ENCODE assay signal across 8 mouse cellular contexts in genomic region chr13:55011981-55012478, GRCm38 (mm10). TPM values are rescaled to one million over a fixed set of nuclear protein-coding genes. Genes with fewer than 3 reads are reported as not detected.
DNase-seq lines count a peak whose midpoint lies in the region; ATAC-seq and TF ChIP-seq lines count a peak whose summit lies in the region.

No protein-coding gene starts in this region.

- peaks cover 94% of the 10 kb centered on the region for H3K27me3 ChIP-seq in hindbrain, embryonic 10.5 days (ENCODE audit: insufficient read depth, poor library complexity, severe bottlenecking)
- H3K27me3 ChIP-seq in neural tube, embryonic 11.5 days (ENCODE audit: control insufficient read depth, insufficient read depth, low read length): no peaks in the 10 kb centered on the region

- no peaks in the 10 kb centered on the region for H3K36me3 ChIP-seq in hindbrain, embryonic 10.5 days
- H3K36me3 ChIP-seq in neural tube, embryonic 11.5 days (ENCODE audit: control insufficient read depth, insufficient read depth, low read length): no peaks in the 10 kb centered on the region

- TF ChIP-seq POLR2A in cortical plate, adult 2 months (IDR thresholded peaks at IDR 0.05; ENCODE audit: extremely low read depth, insufficient read depth, low read length): no peak

- H3K9me3 ChIP-seq in hindbrain, embryonic 10.5 days: no peaks in the 10 kb centered on the region
- no peaks in the 10 kb centered on the region for H3K9me3 ChIP-seq in neural tube, embryonic 11.5 days (ENCODE audit: control insufficient read depth, low read length)

- ATAC-seq in neural tube, embryonic 11.5 days (ENCODE audit: insufficient read depth, low FRiP score, low TSS enrichment): peak; percentile 33; the same call in 1 of the 2 replicates

- intact Hi-C loops in left cerebral cortex, postnatal 4 days (cut with DNase I): no loop called here
- intact Hi-C loops in left cerebral cortex, postnatal 25 days (cut with DNase I): no loop called here

- 4% methylated on average over 14 of the region's 14 CpGs for WGBS in hindbrain, embryonic 10.5 days
- WGBS in neural tube, embryonic 11.5 days: 3% methylated on average over 14 of the region's 14 CpGs

- DNase-seq in left cerebral cortex, postnatal 4 days: peak; percentile 41
- DNase-seq in left cerebral cortex, adult 9 months (ENCODE audit: low spot score in 2 of 2): no peak
- DNase-seq in hindbrain, embryonic 10.5 days (ENCODE audit: low spot score): no peak
- DNase-seq in neural tube, embryonic 11.5 days (ENCODE audit: low spot score): no peak
- DNase-seq in layer of hippocampus, adult 11-12 months (ENCODE audit: low spot score): no peak
- DNase-seq in left cerebral cortex, postnatal 25 days (ENCODE audit: low spot score in 2 of 2): no peak
- DNase-seq in thymus, adult 18-20 months: no peak

- H3K4me2 ChIP-seq in neural tube, embryonic 11.5 days (ENCODE audit: low read depth): peak overlapping the region; percentile 19; the same call in 1 of the 2 replicates

- H3K9ac ChIP-seq in neural tube, embryonic 11.5 days (ENCODE audit: low read length): no peak overlapping the region; the same call in 1 of the 2 replicates

- no peak overlapping the region for H3K4me3 ChIP-seq in cortical plate, adult 2 months (ENCODE audit: insufficient read depth, low read length)
- H3K4me3 ChIP-seq in hindbrain, embryonic 10.5 days: peak overlapping the region; percentile 1; the same call in 1 of the 2 replicates
- H3K4me3 ChIP-seq in neural tube, embryonic 11.5 days (ENCODE audit: low read depth, low read length): no peak overlapping the region

- no peak overlapping the region for H3K27ac ChIP-seq in cortical plate, adult 2 months (ENCODE audit: insufficient read depth, low read length)
- H3K27ac ChIP-seq in hindbrain, embryonic 10.5 days: peak overlapping the region; percentile 8; the same call in 1 of the 2 replicates
- no peak overlapping the region for H3K27ac ChIP-seq in neural tube, embryonic 11.5 days (ENCODE audit: low read depth, low read length)

- TF ChIP-seq CTCF in cortical plate, adult 2 months (IDR thresholded peaks at IDR 0.05; ENCODE audit: extremely low read depth, insufficient read depth, low read length): 0 out of 2 replicates have a peak, but pooled peaks have one; percentile 16

- H3K4me1 ChIP-seq in cortical plate, adult 2 months (ENCODE audit: control insufficient read depth, insufficient read depth, low read length): peaks cover 2% of the 10 kb centered on the region; the same call in 1 of the 2 replicates
- H3K4me1 ChIP-seq in hindbrain, embryonic 10.5 days (replicated peaks): peaks cover 74% of the 10 kb centered on the region
- peaks cover 26% of the 10 kb centered on the region for H3K4me1 ChIP-seq in neural tube, embryonic 11.5 days (ENCODE audit: control insufficient read depth, insufficient read depth, low read length)

RNA-seq across cellular contexts. Expression of gene Hk3, which starts 9.2 kb away (rescaled TPM):
- 1 to 10 TPM; 1.1 to 1.3 TPM for total RNA-seq in left cerebral cortex, postnatal 4 days (2021)
- polyA plus RNA-seq in cortical plate, adult 2 months (2012; rRNA removed): 1.9 TPM in 2 replicates
- polyA plus RNA-seq in hindbrain, embryonic 10.5 days (2016; fragmentation: Nextera tagmentation; extraction: Ambion mirVana): 0.55 and 0.85 TPM in 2 replicates
- 1.1 and 1.5 TPM in 2 replicates for polyA plus RNA-seq in neural tube, embryonic 11.5 days (2014; fragmentation: Nextera tagmentation; extraction: Ambion mirVana)
- total RNA-seq in left cerebral cortex, postnatal 25 days (2021): 1 to 10 TPM; 1.5 TPM
